Mouse (Mus musculus) adrenal gland, postnatal 0 days (tissue): ENCODE measurements around the gene Muc16. TPM values are rescaled to one million over a fixed set of nuclear protein-coding genes. Genes with fewer than 3 reads are reported as not detected.

Experiments
- microRNA-seq: library from miRNA; unstranded; fragments of <30 nt; microRNA quantifications from one replicate; pipeline ENCODE4, GENCODE M21; 2016; ENCODE audit warnings: borderline replicate concordance; ENCODE audit not compliant: insufficient number of aligned reads
- polyA plus RNA-seq: library from polyadenylated mRNA; unstranded; fragments of >200 nt; fragmentation: Nextera tagmentation; extraction: Ambion mirVana; gene quantifications from 2 replicates; pipeline ENCODE4 v1.2.1, GENCODE M21; 2015

Muc16 gene
- polyA plus RNA-seq: 2.0 and 3.9 TPM in 2 replicates

GRCm38 (mm10) chr9:18674480-18675154, at the start of gene Muc16:
TSS of gene Muc16 (minus strand) at chr9:18674530.

GRCm38 (mm10) chr9:18478168-18478567, 196.2 kb downstream of the Muc16 start, which contains the start of the genes Zfp558 and Mbd3l1:
TSS of gene Zfp558 (minus strand) at chr9:18478268.
TSS of gene Mbd3l1 (plus strand) at chr9:18478359.

Small RNA genes lying within 50 kb of the gene (microRNA-seq; reads per million reads assigned to microRNA genes)
- not detected for gene Gm22854

Other genes with a start within 250 kb of the Muc16 start
- not detected in 2 replicates for gene Mbd3l2, start 243.9 kb downstream of the Muc16 start, polyA plus RNA-seq
- gene Zfp558, start 196.3 kb downstream of the Muc16 start, polyA plus RNA-seq: 2.4 and 3.0 TPM in 2 replicates
- not detected in 2 replicates for gene Mbd3l1, start 196.2 kb downstream of the Muc16 start, polyA plus RNA-seq
- not detected in 2 replicates for gene Olfr24, start 89.5 kb upstream of the Muc16 start, polyA plus RNA-seq
- not detected in 2 replicates for gene Olfr828, start 145.0 kb upstream of the Muc16 start, polyA plus RNA-seq
- gene Olfr829, start 180.4 kb upstream of the Muc16 start, polyA plus RNA-seq: not detected in 2 replicates
- not detected in 2 replicates for gene Olfr830, start 200.2 kb upstream of the Muc16 start, polyA plus RNA-seq